Mouse (Mus musculus) intestine, embryonic 16.5 days (tissue): ENCODE results near the gene Rin1. TPM values are rescaled to one million over a fixed set of nuclear protein-coding genes. Genes with fewer than 3 reads are reported as not detected.

ENCODE experiments used
- ATAC-seq: fragments of 200-750 bp; cut with Nextera tagmentation; 2 replicates; pipeline ENCODE4 v1.8.0; 2017; ENCODE audit warnings: moderate TSS enrichment, moderate library complexity
- H3K27ac ChIP-seq: fragments of 300-500 bp; sonication (generic); 2 replicates; pipeline ENCODE4 v1.5.1; 2014; ENCODE audit warnings: mild to moderate bottlenecking, low read length
- H3K27me3 ChIP-seq: fragments of 300-500 bp; sonication (generic); replicated peaks from 2 replicates; pipeline ENCODE4 v1.6.1; 2014; ENCODE audit warnings: low read length, control low read depth, mixed read lengths; ENCODE audit not compliant: control insufficient read depth, insufficient read depth
- H3K36me3 ChIP-seq: fragments of 300-500 bp; sonication (generic); 2 replicates; pipeline ENCODE4 v1.6.1; 2014; ENCODE audit warnings: low read length, control low read depth; ENCODE audit not compliant: control insufficient read depth, insufficient read depth
- H3K4me1 ChIP-seq: fragments of 300-500 bp; sonication (generic); 2 replicates; pipeline ENCODE4 v1.6.1; 2014; ENCODE audit warnings: low read length, control low read depth, mixed read lengths; ENCODE audit not compliant: control insufficient read depth, insufficient read depth
- H3K4me2 ChIP-seq: fragments of 300-500 bp; sonication (generic); 2 replicates; pipeline ENCODE4 v1.6.1; 2014; ENCODE audit warnings: low read depth, low read length, control low read depth
- H3K4me3 ChIP-seq: fragments of 300-500 bp; sonication (generic); 2 replicates; pipeline ENCODE4 v1.5.1; 2014; ENCODE audit warnings: mild to moderate bottlenecking, low read length
- H3K9ac ChIP-seq: fragments of 300-500 bp; sonication (generic); 2 replicates; pipeline ENCODE4 v1.6.1; 2014; ENCODE audit warnings: low read depth, low read length
- H3K9me3 ChIP-seq: fragments of 300-500 bp; sonication (generic); 2 replicates; pipeline ENCODE4 v1.6.1; 2016; ENCODE audit warnings: low read length, control low read depth; ENCODE audit not compliant: control insufficient read depth
- WGBS: fragments of 180-500 bp; shearing (Covaris S2); extraction: QIAGEN DNeasy Blood & Tissue Kit; methylation state at CpG from one replicate; pipeline ENCODE4 v1.1.7; 2014; 5-methylcytosine and 5-hydroxymethylcytosine counted together
- polyA plus RNA-seq: library from polyadenylated mRNA; unstranded; fragments of >200 nt; fragmentation: Nextera tagmentation; extraction: Ambion mirVana; gene quantifications from 2 replicates; pipeline ENCODE4 v1.2.1, GENCODE M21; 2015

Rin1 gene
- polyA plus RNA-seq, 1 experiment from 2014 or later, result 2.8 TPM

DNA sequence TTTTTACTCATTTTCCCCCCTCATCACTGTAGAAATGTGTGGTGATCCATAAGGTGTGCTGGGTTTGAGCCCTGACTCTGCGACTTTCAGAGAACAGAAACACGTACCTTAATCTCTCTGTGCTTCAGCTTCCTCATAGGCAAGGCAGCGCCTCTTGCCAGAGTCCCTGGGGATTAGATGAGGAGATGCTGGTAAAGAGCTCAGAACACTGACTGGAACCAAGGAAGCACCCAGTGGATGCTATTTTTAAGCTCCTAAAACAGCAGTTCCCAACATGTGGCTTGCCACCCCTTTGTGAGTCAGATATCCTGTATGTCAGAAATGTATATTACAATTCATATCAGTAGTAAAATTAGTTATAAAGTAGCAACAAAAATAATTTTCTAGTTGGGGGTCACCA is 32.1 kb upstream of the Rin1 start:
- 90% methylated on average over 3 of the region's 3 CpGs for WGBS
- H3K9ac ChIP-seq, result no peak overlapping the region
- no peak overlapping the region for H3K27ac ChIP-seq
- H3K9me3 ChIP-seq, result no peaks in the 10 kb centered on the region
- no peak overlapping the region for H3K4me2 ChIP-seq
- no peak for ATAC-seq
- no peaks in the 10 kb centered on the region for H3K27me3 ChIP-seq
- no peak overlapping the region for H3K4me3 ChIP-seq
- H3K4me1 ChIP-seq, result peaks cover 8% of the 10 kb centered on the region
- no peaks in the 10 kb centered on the region for H3K36me3 ChIP-seq

DNA sequence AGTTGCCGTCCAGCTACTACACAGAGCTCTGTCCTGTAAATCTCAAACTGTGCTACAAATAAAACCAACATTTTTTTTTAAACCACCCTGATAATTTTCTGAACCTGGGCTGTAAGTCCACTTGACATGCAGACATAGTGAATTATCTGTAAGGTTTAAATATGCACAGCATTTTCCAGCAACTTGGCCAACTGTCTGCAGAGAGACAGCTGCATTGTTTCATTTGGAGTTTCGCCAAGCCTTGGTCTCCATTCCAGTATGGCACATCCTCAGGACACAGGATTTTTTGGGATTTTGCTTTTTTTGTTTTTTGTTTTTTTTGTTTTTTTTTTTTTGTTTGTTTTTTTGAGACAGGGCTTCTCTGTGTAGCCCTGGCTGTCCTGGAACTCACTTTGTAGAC is 28.9 kb upstream of the Rin1 start:
- WGBS, result 85% methylated on average over 2 of the region's 2 CpGs
- Histone ChIP-seq H3K4me2 (no peak overlapping the region), H3K4me1 (peaks cover 8% of the 10 kb centered on the region), H3K4me3 (no peak overlapping the region), H3K9ac (no peak overlapping the region), H3K9me3 (no peaks in the 10 kb centered on the region), H3K36me3 (no peaks in the 10 kb centered on the region), H3K27me3 (no peaks in the 10 kb centered on the region), H3K27ac (no peak overlapping the region)
- ATAC-seq, result no peak

DNA sequence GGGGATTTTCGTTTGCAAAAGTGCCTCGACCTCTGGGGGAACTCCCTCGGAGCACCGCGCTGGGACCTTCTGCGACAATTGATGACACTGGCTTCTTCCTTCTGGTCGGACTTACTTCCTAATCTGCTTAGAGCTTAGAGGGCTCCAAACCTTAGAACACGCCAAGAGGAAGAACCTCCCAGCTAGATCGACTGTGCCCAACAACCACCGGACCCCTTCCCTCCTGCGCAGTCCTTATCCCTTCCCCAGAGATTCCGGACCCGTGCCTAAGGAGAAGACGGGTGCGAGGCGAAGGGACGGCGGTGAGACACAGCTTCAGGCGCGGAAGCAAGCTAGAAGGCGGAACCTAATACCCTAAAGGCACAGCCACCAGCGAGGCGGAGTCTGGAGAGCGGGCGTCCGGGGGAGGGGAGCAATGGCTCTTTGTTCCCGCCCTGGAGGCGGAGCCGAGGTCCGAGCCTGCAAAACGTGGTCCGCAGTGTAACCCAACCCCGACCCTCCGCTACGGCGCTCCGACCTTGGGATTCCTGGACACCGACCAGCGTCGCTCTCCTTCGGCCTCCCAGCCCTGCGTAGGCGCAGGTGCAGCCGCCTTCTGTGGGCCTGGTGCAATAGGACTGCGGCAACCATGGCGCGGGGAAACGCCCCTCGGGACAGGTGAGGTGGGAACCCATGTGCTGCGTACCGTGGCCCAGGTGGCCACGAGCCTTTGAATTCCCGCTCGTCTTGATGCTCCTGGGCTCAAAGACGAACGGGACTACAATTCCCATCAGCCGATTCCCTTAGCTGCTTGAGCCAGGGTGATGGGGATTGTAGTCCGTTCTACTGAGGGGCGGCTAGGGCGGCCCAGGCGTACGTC is 26.4 kb upstream of the Rin1 start, which contains the start of gene Slc29a2:
TSS of gene Slc29a2 (plus strand) at position 240 of the 859 bp plus-strand sequence.
- Histone ChIP-seq H3K4me3 (peak within 1 kb of the TSS; percentile 79), H3K9me3 (no peaks in the 10 kb centered on the region), H3K4me1 (0 out of 2 replicates have a peak, but pooled peaks cover 5% of the 10 kb centered on the region), H3K27ac (peak within 1 kb of the TSS; percentile 89), H3K4me2 (peak within 1 kb of the TSS; percentile 89), H3K27me3 (no peaks in the 10 kb centered on the region), H3K36me3 (no peaks in the 10 kb centered on the region), H3K9ac (peak within 1 kb of the TSS; percentile 80)
- under 1% methylated on average over 62 of the region's 62 CpGs for WGBS
- ATAC-seq, result peak; percentile 98

DNA sequence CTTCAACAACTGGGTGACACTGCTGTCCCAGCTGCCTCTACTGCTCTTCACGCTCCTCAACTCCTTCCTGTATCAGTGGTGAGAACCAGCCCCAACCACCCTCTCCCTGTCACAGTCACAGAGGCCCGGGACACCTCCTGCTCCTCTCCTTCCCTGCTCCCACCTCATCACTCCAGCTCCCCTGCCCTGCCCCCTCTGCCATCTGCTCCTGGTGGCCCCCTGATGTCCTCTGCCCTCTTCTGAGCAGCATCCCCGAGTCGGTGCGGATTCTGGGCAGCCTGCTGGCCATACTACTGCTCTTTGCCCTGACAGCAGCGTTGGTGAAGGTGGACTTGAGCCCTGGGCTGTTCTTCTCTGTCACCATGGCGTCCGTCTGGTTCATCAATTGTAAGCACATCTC is 24.2 kb upstream of the Rin1 start:
- no peak overlapping the region for H3K27ac ChIP-seq
- no peak overlapping the region for H3K4me2 ChIP-seq
- no peaks in the 10 kb centered on the region for H3K27me3 ChIP-seq
- no peak for ATAC-seq
- H3K4me1 ChIP-seq, result 0 out of 2 replicates have a peak, but pooled peaks cover 5% of the 10 kb centered on the region
- H3K9ac ChIP-seq, result no peak overlapping the region
- 90% methylated on average over 8 of the region's 8 CpGs for WGBS
- H3K36me3 ChIP-seq, result no peaks in the 10 kb centered on the region
- no peak overlapping the region for H3K4me3 ChIP-seq
- H3K9me3 ChIP-seq, result no peaks in the 10 kb centered on the region

DNA sequence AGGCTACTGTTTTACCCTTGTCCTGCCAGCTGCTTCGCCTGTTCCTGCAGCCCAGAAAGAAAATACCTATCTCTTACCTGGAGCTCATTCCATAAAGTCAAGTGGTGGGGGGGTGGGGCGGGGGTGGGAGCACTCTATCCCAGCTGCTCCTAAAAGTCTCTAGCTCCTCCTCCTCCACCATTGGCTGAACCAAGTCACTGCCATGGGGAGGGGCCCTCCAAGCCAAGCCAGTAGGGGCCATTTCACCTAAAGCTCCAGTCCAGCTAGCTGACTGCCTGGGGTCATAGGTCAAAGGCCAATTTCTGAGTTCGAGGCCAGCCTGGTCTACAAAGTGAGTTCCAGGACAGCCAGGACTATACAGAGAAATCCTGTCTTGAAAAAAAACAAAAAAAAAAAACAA is 17.6 kb upstream of the Rin1 start:
- ATAC-seq, result no peak
- H3K4me3 ChIP-seq, result no peak overlapping the region
- no peaks in the 10 kb centered on the region for H3K4me1 ChIP-seq
- H3K36me3 ChIP-seq, result no peaks in the 10 kb centered on the region
- H3K9me3 ChIP-seq, result no peaks in the 10 kb centered on the region
- H3K27me3 ChIP-seq, result no peaks in the 10 kb centered on the region
- WGBS, result 82% methylated on average over 3 of the region's 3 CpGs
- no peak overlapping the region for H3K27ac ChIP-seq
- H3K4me2 ChIP-seq, result no peak overlapping the region
- H3K9ac ChIP-seq, result no peak overlapping the region

DNA sequence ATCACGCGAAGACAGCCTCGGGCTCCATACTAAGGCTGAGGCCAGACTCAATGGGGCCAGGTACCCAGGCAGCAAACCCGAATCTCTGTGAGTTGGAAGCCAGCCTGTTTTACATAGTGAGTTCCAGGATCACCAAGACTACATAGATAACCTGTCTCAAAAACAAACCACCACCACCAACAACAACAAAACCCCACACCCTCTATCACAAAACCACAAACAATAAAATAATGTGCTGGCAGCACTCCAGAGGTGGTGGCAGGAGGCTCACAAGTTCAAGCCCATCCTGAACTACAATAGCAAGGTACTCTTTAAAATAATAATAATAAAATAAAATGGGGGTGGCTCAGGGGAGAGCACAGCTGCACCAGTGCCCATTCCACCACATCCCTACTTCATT is 13.7 kb upstream of the Rin1 start:
- WGBS, result 74% methylated on average over 4 of the region's 4 CpGs
- ATAC-seq, result no peak

DNA sequence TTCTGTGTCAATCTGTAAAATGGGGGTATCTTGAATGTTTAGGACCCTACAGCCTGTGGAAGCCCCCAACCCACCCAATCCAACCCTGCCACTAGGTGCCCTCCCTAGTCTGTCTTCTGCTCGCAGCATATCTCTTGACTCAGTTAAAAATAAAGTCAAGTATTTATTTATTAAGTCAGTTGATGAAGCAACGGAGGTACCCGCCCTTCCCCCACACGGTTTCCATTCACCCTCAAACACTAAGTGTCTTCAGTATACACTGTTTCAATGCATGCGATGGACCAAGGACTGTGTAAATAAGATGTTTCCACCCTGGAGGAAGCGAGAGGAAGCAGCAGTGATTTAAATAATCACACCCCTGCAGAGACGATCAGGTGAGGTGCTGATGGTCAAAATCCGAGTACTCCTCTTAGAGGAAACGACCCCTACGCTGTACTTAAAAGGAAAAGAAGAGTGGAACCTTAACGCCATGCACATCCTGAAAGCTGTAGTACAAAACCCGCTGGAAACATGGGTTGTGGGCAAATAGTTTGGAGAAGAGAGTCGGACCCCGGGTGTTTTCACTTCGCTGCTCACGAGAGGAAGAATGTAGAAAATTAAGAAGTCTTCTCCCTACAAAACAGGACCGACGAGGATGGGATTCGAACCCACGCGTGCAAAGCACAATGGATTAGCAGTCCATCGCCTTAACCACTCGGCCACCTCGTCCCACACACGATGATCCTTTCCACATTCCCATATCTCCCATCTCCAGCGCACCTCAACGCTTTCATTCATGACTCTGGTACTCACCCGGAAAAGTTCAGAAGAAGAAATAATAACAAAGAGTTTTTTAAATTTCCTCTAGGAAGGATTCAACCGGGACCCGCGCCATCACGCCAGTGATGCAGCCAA is 12.4 kb upstream of the Rin1 start:
- no peaks in the 10 kb centered on the region for H3K36me3 ChIP-seq
- H3K4me1 ChIP-seq, result peaks cover 27% of the 10 kb centered on the region
- H3K4me3 ChIP-seq, result peak overlapping the region; percentile 80
- WGBS, result 3% methylated on average over 32 of the region's 32 CpGs
- peak overlapping the region; percentile 68 for H3K27ac ChIP-seq
- H3K4me2 ChIP-seq, result peak overlapping the region; percentile 98
- H3K9me3 ChIP-seq, result no peaks in the 10 kb centered on the region
- peak; percentile 49 for ATAC-seq
- H3K27me3 ChIP-seq, result no peaks in the 10 kb centered on the region
- peak overlapping the region; percentile 91 for H3K9ac ChIP-seq

More for the DNA sequence above, 13.7 kb upstream of the Rin1 start:
- no peak overlapping the region for H3K4me3 ChIP-seq
- H3K9ac ChIP-seq, result no peak overlapping the region
- no peak overlapping the region for H3K4me2 ChIP-seq
- H3K9me3 ChIP-seq, result no peaks in the 10 kb centered on the region
- no peak overlapping the region for H3K27ac ChIP-seq
- H3K27me3 ChIP-seq, result no peaks in the 10 kb centered on the region
- H3K36me3 ChIP-seq, result no peaks in the 10 kb centered on the region
- peaks cover 18% of the 10 kb centered on the region for H3K4me1 ChIP-seq

DNA sequence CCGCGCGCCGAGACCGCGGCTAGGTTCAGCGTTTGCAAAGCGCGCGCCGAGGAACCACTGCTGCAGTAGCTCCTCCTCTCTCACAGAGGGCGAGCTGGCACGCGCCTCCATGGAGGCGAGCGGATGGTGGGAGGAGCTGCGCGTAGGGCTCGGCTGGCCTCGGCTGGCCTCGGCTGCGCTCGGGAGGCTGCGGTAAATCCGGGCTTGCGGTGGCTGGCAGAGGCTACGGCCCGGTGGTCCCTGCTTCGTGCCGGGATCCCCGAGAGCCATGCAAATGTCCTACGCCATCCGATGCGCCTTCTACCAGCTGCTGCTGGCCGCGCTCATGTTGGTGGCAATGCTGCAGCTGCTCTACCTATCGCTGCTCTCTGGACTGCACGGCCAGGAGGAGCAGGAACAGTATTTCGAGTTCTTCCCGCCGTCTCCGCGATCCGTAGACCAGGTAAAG is 11.5 kb upstream of the Rin1 start, which contains the start of the genes B4gat1 and AC124502.3:
TSS of gene B4gat1 (plus strand) at position 118 of the 448 bp plus-strand sequence.
TSS of gene AC124502.3 (plus strand) at position 183 of the 448 bp plus-strand sequence.
- peak; percentile 88 for ATAC-seq
- H3K4me3 ChIP-seq, result peak within 1 kb of the TSS; percentile 80
- peak within 1 kb of the TSS; percentile 98 for H3K4me2 ChIP-seq
- peak within 1 kb of the TSS; percentile 91 for H3K9ac ChIP-seq
- peak within 1 kb of the TSS; percentile 68 for H3K27ac ChIP-seq
- no peaks in the 10 kb centered on the region for H3K9me3 ChIP-seq
- under 1% methylated on average over 44 of the region's 44 CpGs for WGBS
- peaks cover 27% of the 10 kb centered on the region for H3K4me1 ChIP-seq
- H3K27me3 ChIP-seq, result no peaks in the 10 kb centered on the region
- H3K36me3 ChIP-seq, result no peaks in the 10 kb centered on the region
